Mouse (Mus musculus) ES-E14 (cell line): Measurements from ENCODE around the gene Tpbgl. TPM values are rescaled to one million over a fixed set of nuclear protein-coding genes. Genes with fewer than 3 reads are reported as not detected.

Experiments used
- DNase-seq: peaks from one replicate; pipeline ENCODE4 v3.0.0-alpha.2; 2013; ENCODE audit warnings: low read depth, low spot score
- H3K27ac ChIP-seq: 2 replicates; pipeline ENCODE4 v1.5.1; 2012; ENCODE audit warnings: low read depth, mild to moderate bottlenecking, low read length, moderate library complexity, mixed read lengths; ENCODE audit not compliant: poor library complexity, insufficient read depth, severe bottlenecking
- H3K36me3 ChIP-seq: 2 replicates; pipeline ENCODE4 v1.6.1; 2012; ENCODE audit warnings: mild to moderate bottlenecking, low read length, moderate library complexity, mixed read lengths; ENCODE audit not compliant: control insufficient read depth, poor library complexity, insufficient read depth, severe bottlenecking
- H3K4me1 ChIP-seq, 2 experiments: fragments of 150-350 bp in 1 of 2; sonication (generic) in 1 of 2; 2 replicates each; pipeline ENCODE4 v1.6.1; 2012; ENCODE audit warnings: low read length in 2 of 2, mild to moderate bottlenecking in 1 of 2, mixed read lengths in 1 of 2; ENCODE audit not compliant: control insufficient read depth in 2 of 2, insufficient read depth in 2 of 2, poor library complexity in 1 of 2
- H3K4me3 ChIP-seq, 2 experiments: fragments of 150-350 bp in 1 of 2; sonication (generic) in 1 of 2; 2 replicates each; pipeline ENCODE4 v1.5.1; 2012; ENCODE audit warnings: low read length in 2 of 2, low read depth in 1 of 2, mild to moderate bottlenecking in 1 of 2, mixed read lengths in 1 of 2; ENCODE audit not compliant: insufficient read depth in 1 of 2, poor library complexity in 1 of 2, severe bottlenecking in 1 of 2
- H3K9ac ChIP-seq: 2 replicates; pipeline ENCODE4 v1.6.1; 2012; ENCODE audit warnings: low read depth, mild to moderate bottlenecking, low read length, mixed read lengths; ENCODE audit not compliant: poor library complexity, insufficient read depth, severe bottlenecking
- H3K9me3 ChIP-seq: fragments of 150-350 bp; sonication (generic); 2 replicates; pipeline ENCODE4 v1.6.1; 2012; ENCODE audit warnings: low read depth, mild to moderate bottlenecking, low read length; ENCODE audit not compliant: control insufficient read depth, insufficient read depth
- CHD2 ChIP-seq: IDR thresholded peaks from 2 replicates; pipeline ENCODE4 v1.6.1; 2014; ENCODE audit warnings: mild to moderate bottlenecking, low read depth, low read length, inconsistent platforms
- HCFC1 ChIP-seq: IDR thresholded peaks from 2 replicates; pipeline ENCODE4 v1.6.1; 2012; ENCODE audit warnings: low read length, inconsistent platforms, borderline replicate concordance; ENCODE audit not compliant: insufficient read depth
- MAFK ChIP-seq: IDR thresholded peaks from 2 replicates; pipeline ENCODE4 v1.6.1; 2014; ENCODE audit warnings: mild to moderate bottlenecking, low read depth, low read length, inconsistent platforms; ENCODE audit not compliant: insufficient read depth
- ZC3H11A ChIP-seq: IDR thresholded peaks from 2 replicates; pipeline ENCODE4 v1.6.1; 2012; ENCODE audit warnings: low read depth, mild to moderate bottlenecking, inconsistent platforms, low read length, borderline replicate concordance
- ZNF384 ChIP-seq: IDR thresholded peaks from 2 replicates; pipeline ENCODE4 v1.6.1; 2012; ENCODE audit warnings: low read depth, low read length, inconsistent platforms
- in situ Hi-C, 2 experiments: fragments of 600-800 bp; cut with MboI; formaldehyde crosslinking; loops; one replicate each; pipeline ENCODE4 v1.15.1; 2025; ENCODE audit warnings: low sequenced_read_pairs in 2 of 2, inconsistent platforms in 1 of 2; ENCODE audit not compliant: unreplicated experiment in 2 of 2
- total RNA-seq: library from RNA; depleted of rRNA; stranded (reverse); fragments of 300-350 nt; gene quantifications from 2 replicates; pipeline ENCODE4 v1.2.3, GENCODE M21; 2012

Gene Tpbgl
- total RNA-seq, 1 experiment, result 0.27 TPM

DNA sequence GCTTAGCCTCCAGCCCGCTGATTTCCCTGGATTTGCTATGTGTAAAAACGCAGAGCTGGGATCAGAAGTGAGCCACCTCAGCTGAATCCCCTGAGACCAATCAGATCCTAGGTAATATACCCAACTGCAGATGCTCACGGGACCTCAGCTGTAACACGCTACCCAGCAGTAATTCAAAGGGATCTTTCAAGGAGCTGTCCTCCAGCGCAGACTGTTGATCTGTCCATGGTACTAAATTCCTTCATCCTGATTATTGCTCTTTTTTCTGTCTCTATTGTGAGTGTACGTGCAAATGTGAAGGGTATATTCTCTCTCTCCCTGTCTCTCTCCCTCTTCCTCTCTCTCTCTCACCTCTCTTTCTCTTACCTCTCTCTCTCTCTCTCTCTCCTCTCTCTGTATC lies 5.4 kb upstream of the Tpbgl start:
- TF ChIP-seq CHD2 (no peak), ZNF384 (no peak), MAFK (no peak), ZC3H11A (no peak), HCFC1 (no peak)
- no peak for DNase-seq
- in situ Hi-C loops, result loop anchor here in 1 of 2 experiments (10.0 kb wide), 1 partner anchor 163 kb away; no protein-coding TSS in a partner anchor
- H3K4me1 ChIP-seq, result peaks cover 0 to 3% of the 10 kb centered on the region in 2 experiments; a peak in 2 of 4 replicates
- no peak overlapping the region for H3K4me3 ChIP-seq
- H3K36me3 ChIP-seq, result no peaks in the 10 kb centered on the region
- no peak overlapping the region for H3K9ac ChIP-seq
- H3K9me3 ChIP-seq, result no peaks in the 10 kb centered on the region
- no peak overlapping the region for H3K27ac ChIP-seq

DNA sequence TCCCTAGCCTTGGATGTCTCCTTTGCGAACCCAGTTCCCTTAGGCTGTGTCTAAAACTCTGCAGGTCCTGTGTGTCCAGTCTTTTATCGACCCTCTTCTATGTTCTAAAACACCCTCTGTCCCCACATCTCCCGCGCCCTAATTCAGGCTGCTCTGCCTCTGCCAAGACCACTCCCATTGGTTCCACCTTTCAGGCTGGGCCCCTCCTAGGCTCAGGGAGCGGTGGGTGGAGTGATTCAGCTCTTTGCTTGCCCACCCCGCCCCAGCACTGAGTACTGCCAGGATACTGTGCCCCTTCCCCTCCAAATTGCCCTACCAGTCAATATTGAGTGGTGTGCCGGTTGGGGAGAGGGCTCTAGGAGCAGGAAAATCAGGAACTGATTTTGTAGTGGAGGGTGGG lies 463 bp upstream of the Tpbgl start:
- no peaks in the 10 kb centered on the region for H3K36me3 ChIP-seq
- H3K4me1 ChIP-seq, result peaks cover 0 to 3% of the 10 kb centered on the region in 2 experiments; a peak in 2 of 4 replicates
- DNase-seq, result no peak
- no peak overlapping the region for H3K27ac ChIP-seq
- no peak overlapping the region for H3K9ac ChIP-seq
- H3K9me3 ChIP-seq, result no peaks in the 10 kb centered on the region
- H3K4me3 ChIP-seq, result peak overlapping the region in 1 of 2 experiments; percentile 76; a peak in 2 of 4 replicates
- TF ChIP-seq CHD2 (no peak), HCFC1 (no peak), MAFK (no peak), ZNF384 (no peak), ZC3H11A (no peak)
- in situ Hi-C loops, result no loop called here

DNA sequence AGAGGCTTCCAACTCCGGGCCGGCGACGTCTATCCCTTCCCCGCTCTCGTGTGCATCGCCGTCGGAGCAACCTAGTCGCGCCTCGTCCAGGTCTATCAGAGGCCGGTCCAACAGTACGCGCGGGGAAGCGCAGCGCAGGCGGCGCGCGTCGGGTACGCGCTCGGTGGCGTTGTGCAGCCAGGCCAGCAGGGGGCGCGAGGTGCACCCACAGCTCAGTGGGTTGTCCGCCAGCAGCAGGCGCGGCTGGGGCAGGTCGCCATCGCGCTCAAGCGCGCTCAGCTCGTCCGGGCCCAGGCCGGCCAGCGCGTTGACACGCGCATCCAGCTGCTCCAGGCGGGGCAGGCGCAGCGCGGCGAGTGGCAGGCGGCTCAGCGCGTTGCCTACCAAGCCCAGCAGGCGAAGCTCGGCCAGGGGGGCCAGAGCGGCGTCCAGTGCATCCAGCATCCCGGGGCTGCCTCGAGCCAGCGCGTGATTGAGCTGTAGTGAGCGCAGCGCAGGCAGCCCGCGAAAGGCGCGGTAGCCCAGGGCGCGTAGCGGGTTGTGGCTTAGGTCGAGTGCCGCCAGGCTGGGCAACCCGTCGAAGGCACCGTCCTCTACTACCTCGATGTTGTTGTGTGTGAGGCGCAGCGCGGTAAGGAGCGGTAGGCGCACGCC lies 1.1 kb downstream of the Tpbgl start:
- peak; percentile 65 for DNase-seq
- Histone ChIP-seq H3K9ac (peak overlapping the region; percentile 58), H3K36me3 (no peaks in the 10 kb centered on the region), H3K27ac (no peak overlapping the region), H3K4me1 (peaks cover 0 to 3% of the 10 kb centered on the region in 2 experiments; a peak in 2 of 4 replicates), H3K4me3 (peak overlapping the region; percentile 58 to 76), H3K9me3 (no peaks in the 10 kb centered on the region)
- in situ Hi-C loops, result no loop called here
- no peak for TF ChIP-seq CHD2
- TF ChIP-seq ZC3H11A, result peak; percentile 51; the same call in 1 of the 2 replicates
- TF ChIP-seq MAFK, result no peak
- TF ChIP-seq HCFC1, result peak; percentile 52; the same call in 1 of the 2 replicates
- TF ChIP-seq ZNF384, result no peak

DNA sequence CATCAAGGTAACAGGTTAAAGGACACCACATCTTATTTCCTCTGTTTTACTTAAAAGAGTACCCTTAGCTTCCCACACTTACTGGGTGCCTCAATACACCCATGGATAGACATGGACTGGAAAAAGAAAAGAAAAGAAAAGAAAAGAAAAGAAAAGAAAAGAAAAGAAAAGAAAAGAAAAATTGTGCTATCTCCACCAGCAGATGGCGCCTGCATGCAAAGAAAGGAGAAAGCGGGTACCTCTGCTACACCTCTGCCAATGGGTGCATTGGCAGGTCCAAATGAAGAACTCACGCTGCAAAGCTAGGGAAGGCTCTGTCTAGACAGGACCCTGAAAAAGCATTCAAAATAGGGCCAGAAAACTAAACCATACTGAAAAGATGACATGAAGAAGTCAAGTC lies 8.0 kb downstream of the Tpbgl start:
- no peaks in the 10 kb centered on the region for H3K36me3 ChIP-seq
- in situ Hi-C loops, result loop anchor here in 1 of 2 experiments (10.0 kb wide), 1 partner anchor 176 kb away; no protein-coding TSS in a partner anchor
- no peaks in the 10 kb centered on the region for H3K9me3 ChIP-seq
- no peak for DNase-seq
- H3K9ac ChIP-seq, result no peak overlapping the region
- H3K4me3 ChIP-seq, result no peak overlapping the region
- no peak overlapping the region for H3K27ac ChIP-seq
- no peaks in the 10 kb centered on the region for H3K4me1 ChIP-seq
- TF ChIP-seq ZC3H11A (0 out of 2 replicates have a peak, but pooled peaks have one; percentile 25), ZNF384 (peak; percentile 80), HCFC1 (no peak)
